Mouse (Mus musculus) stomach, postnatal 0 days (tissue): ENCODE measurements at regions not wholly inside any gene's neighbourhood (a gene's known extent, or its start where the extent isn't known, plus 50 kb on each side); places are given as distances from the start of the nearest gene placed in this dataset.

Experiments
- CTCF ChIP-seq: IDR thresholded peaks from 2 replicates; pipeline ENCODE4 v1.5.1; 2016; ENCODE audit warnings: antibody characterized with exemption, low read depth, mild to moderate bottlenecking, moderate library complexity
- EP300 ChIP-seq: optimal IDR thresholded peaks from 2 replicates; pipeline ENCODE3; 2016; ENCODE audit warnings: antibody characterized with exemption

- TF ChIP-seq CTCF, result no peak
- TF ChIP-seq EP300, result no peak
Measured at GRCm38 (mm10) chr15:63238601-63239000, 606.4 kb downstream of the Gsdmc2 start.
